ENCODE assay signal across 9 mouse cellular contexts in the genomic region with DNA sequence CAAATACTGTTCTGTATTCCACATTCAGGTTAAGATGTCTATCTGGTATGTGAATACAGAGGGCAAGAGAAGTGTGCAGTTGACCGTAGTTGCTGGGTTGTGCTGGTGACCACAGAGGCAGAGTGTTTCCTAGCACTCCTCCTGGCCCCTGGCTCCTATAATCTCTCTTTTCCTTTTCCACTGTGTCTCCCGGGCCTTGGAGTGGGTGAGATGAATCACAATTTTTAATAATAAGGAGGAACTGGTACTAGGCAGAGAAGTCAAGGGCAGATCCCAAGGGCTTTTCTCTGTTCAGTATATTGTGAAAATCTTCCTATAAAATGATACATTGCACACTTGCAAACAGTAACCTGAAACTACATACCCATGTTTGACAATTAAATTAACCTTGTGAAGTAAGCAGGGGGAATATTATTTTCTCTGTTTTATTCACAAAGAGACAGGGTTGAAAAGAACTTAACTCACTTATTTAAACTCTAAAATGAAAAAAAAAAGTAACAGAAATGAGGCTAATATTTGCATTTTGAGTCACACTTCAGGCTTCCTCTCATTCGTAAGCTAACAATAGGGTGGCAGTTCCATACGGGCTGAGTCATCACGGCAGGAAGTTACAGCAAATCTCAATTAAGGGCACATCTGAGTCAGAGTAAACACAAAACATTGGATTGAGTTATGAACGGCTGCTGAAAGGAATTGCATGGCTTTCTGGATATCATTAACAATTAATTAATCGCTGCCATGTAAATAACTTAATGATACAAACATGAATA. TPM values are rescaled to one million over a fixed set of nuclear protein-coding genes. Genes with fewer than 3 reads are reported as not detected.
A peak's percentile ranks its signal among the peaks of the same experiment; 100 is the strongest.
DNase-seq lines count a peak whose midpoint lies in the region; ATAC-seq and TF ChIP-seq lines count a peak whose summit lies in the region.
"Had no signal": no experiment of that assay in that cellular context is flagged by ENCODE, and none has a peak within 500 bp of the region (broad histone marks: within the 10 kb centered on the region; RNA-seq: fewer than 3 reads in every experiment).

No protein-coding gene starts in this region.

- H3K79me2 ChIP-seq in CH12.LX (replicated peaks; ENCODE audit: control insufficient read depth, extremely low read depth, insufficient read depth, poor library complexity, severe bottlenecking) (no peaks in the 10 kb centered on the region), macrophage (ENCODE audit: inconsistent target) (no peaks in the 10 kb centered on the region)

- TF ChIP-seq RAD21 in CH12.LX (IDR thresholded peaks at IDR 0.05; ENCODE audit: low read depth, low read length), result no peak

- dilution Hi-C loops in CH12.LX (cut with MboI; ENCODE audit: extremely low pct_ligation_motif_present, extremely low pct_unique_long_range_greater_than_20kb, low sequenced_read_pairs), result no loop called here

- no peaks in the 10 kb centered on the region for H3K36me3 ChIP-seq in CH12.LX (replicated peaks in 1 of 2; ENCODE audit: control insufficient read depth in 1 of 2, insufficient read depth in 1 of 2, low read length in 1 of 2)
- no peaks in the 10 kb centered on the region for H3K36me3 ChIP-seq in macrophage (ENCODE audit: inconsistent target)
- no peaks in the 10 kb centered on the region for H3K36me3 ChIP-seq in midbrain, postnatal 0 days (ENCODE audit: insufficient read depth, low read length)

- TF ChIP-seq EP300 in CH12.LX (IDR thresholded peaks at IDR 0.05; ENCODE audit: low read length), result peak; percentile 49

- H3K9ac ChIP-seq in CH12.LX (ENCODE audit: insufficient read depth, low read depth), result no peak overlapping the region
- no peak overlapping the region for H3K9ac ChIP-seq in midbrain, postnatal 0 days (replicated peaks; ENCODE audit: low read length, poor library complexity, severe bottlenecking)

- in situ Hi-C loops in CH12.LX (cut with MboI; ENCODE audit: low pct_ligation_motif_present, low pct_unique_long_range_greater_than_20kb, low sequenced_read_pairs), result loop anchor here (5.0 to 10.0 kb wide), 2 partner anchors 122 to 490 kb away; no protein-coding TSS in a partner anchor

- 16% methylated on average over 7 of the region's 7 CpGs for WGBS in macrophage (ENCODE audit: missing documents)
- WGBS in midbrain, postnatal 0 days, result 62% methylated on average over 7 of the region's 7 CpGs

- peak; percentile 19 for DNase-seq in layer of hippocampus, adult 11-12 months (ENCODE audit: low spot score)
- DNase-seq in layer of hippocampus, postnatal 25 days (ENCODE audit: extremely low spot score in 1 of 2, low spot score in 1 of 2), result no peak
- DNase-seq in CH12.LX (ENCODE audit: extremely low read depth), result peak; percentile 74
- DNase-seq in adrenal gland, postnatal 14 days, result peak; percentile 44
- no peak for DNase-seq in midbrain, postnatal 0 days (ENCODE audit: low spot score)
- no peak for DNase-seq in spleen, postnatal 14 days (ENCODE audit: low spot score in 2 of 2)
- DNase-seq: kidney, adult 11 months had no signal

- TF ChIP-seq POLR2A in CH12.LX (IDR thresholded peaks at IDR 0.05; ENCODE audit: low read depth, low read length), result no peak

- peaks cover 0 to 14% of the 10 kb centered on the region in 2 experiments; a peak in 2 of 4 replicates for H3K4me1 ChIP-seq in CH12.LX (ENCODE audit: control insufficient read depth in 1 of 2, insufficient read depth in 2 of 2)
- 0 out of 2 replicates have a peak, but pooled peaks cover 5% of the 10 kb centered on the region for H3K4me1 ChIP-seq in midbrain, postnatal 0 days (ENCODE audit: insufficient read depth, low read length)

- no peaks in the 10 kb centered on the region for H3K9me3 ChIP-seq in CH12.LX (replicated peaks; ENCODE audit: low read length)
- H3K9me3 ChIP-seq in midbrain, postnatal 0 days (ENCODE audit: low read length), result no peaks in the 10 kb centered on the region

- H3K27ac ChIP-seq in CH12.LX (ENCODE audit: insufficient read depth, low read depth) (no peak overlapping the region), macrophage (peak overlapping the region; percentile 90)
- H3K27ac ChIP-seq in midbrain, postnatal 0 days (ENCODE audit: low read depth, low read length), result no peak overlapping the region

- no peaks in the 10 kb centered on the region for H3K27me3 ChIP-seq in CH12.LX (replicated peaks)
- no peaks in the 10 kb centered on the region for H3K27me3 ChIP-seq in midbrain, postnatal 0 days (ENCODE audit: insufficient read depth, low read length)

- no peak overlapping the region; the same call in 1 of the 2 replicates for H3K4me2 ChIP-seq in CH12.LX (ENCODE audit: insufficient read depth, low read depth, poor library complexity, severe bottlenecking)
- H3K4me2 ChIP-seq in midbrain, postnatal 0 days (ENCODE audit: low read depth, low read length, poor library complexity, severe bottlenecking), result no peak overlapping the region

- no peak for ATAC-seq in midbrain, postnatal 0 days (ENCODE audit: low FRiP score)

- H3K4me3 ChIP-seq in CH12.LX (replicated peaks in 1 of 3; ENCODE audit: low read depth in 2 of 3, low read length in 2 of 3, poor library complexity in 1 of 3) (no peak overlapping the region), macrophage (ENCODE audit: inconsistent target) (no peak overlapping the region)
- H3K4me3 ChIP-seq in midbrain, postnatal 0 days (ENCODE audit: low read depth, low read length), result no peak overlapping the region

- no peak for TF ChIP-seq CTCF in CH12.LX (conservative IDR thresholded peaks at IDR 0.05 in 1 of 2, IDR thresholded peaks at IDR 0.05 in 1 of 2; ENCODE audit: low read depth in 2 of 2, low read length in 2 of 2)
- TF ChIP-seq CTCF in midbrain, postnatal 0 days (IDR thresholded peaks at IDR 0.05), result no peak

TF ChIP-seq in CH12.LX, 34 proteins besides CTCF, POLR2A, EP300 and RAD21:
- TF ChIP-seq JUND (conservative IDR thresholded peaks at IDR 0.05; ENCODE audit: low read depth, low read length), result peak; percentile 59; the same call in 1 of the 2 replicates
- peak; percentile 17; the same call in 1 of the 2 replicates for TF ChIP-seq ETS1 (conservative IDR thresholded peaks at IDR 0.05; ENCODE audit: low read depth, low read length)
- TF ChIP-seq E2F4 (IDR thresholded peaks at IDR 0.05; ENCODE audit: insufficient replicate concordance, low read depth, low read length), result no peak
- TF ChIP-seq ZNF384 (IDR thresholded peaks at IDR 0.05; ENCODE audit: low read depth, low read length), result peak; percentile 75
- TF ChIP-seq MXI1 (IDR thresholded peaks at IDR 0.05; ENCODE audit: low read depth, low read length), result no peak
- TF ChIP-seq BHLHE40 (IDR thresholded peaks at IDR 0.05; ENCODE audit: low read depth, low read length), result peak; percentile 43; the same call in 1 of the 2 replicates
- TF ChIP-seq JUN (IDR thresholded peaks at IDR 0.05; ENCODE audit: insufficient read depth, low read depth, low read length), result 0 out of 2 replicates have a peak, but pooled peaks have one; percentile 24

RNA-seq across cellular contexts. Expression of a gene that starts 30.6 kb away (rescaled TPM):
- not detected for total RNA-seq in layer of hippocampus, postnatal 25 days (2021)
- total RNA-seq in CH12.LX (2012; rRNA removed) (not detected in 2 replicates), CH12.LX (2014; rRNA removed) (not detected in 2 replicates)
- polyA plus RNA-seq in CH12.LX (2012; ENCODE audit: insufficient read length, low read depth) (not detected in 2 replicates), macrophage (2018) (0.20 to 0.43 TPM in 2 of 3 replicates, not detected in the other)
- total RNA-seq in adrenal gland, postnatal 14 days (2021), result not detected in 2 replicates
- 1 to 10 TPM in 2 of 26 experiments, under 1 TPM in 1, not detected in 23; 0.70 to 1.4 (median 1.2) TPM for total RNA-seq in macrophage (2018; cell fraction: chromatin; rRNA removed)
- total RNA-seq in macrophage (2018; cell fraction: cytosol; rRNA removed), result under 1 TPM in 1 of 26 experiments, not detected in 25; 0.21 TPM
- 1 to 10 TPM in 7 of 26 experiments, not detected in 19; 1.2 to 2.7 (median 1.5) TPM for total RNA-seq in macrophage (2018; cell fraction: nucleus; rRNA removed)
- total RNA-seq in midbrain, postnatal 0 days (2014; rRNA removed), result not detected in 2 replicates
- polyA plus RNA-seq in midbrain, postnatal 0 days (2015; fragmentation: Nextera tagmentation; extraction: Ambion mirVana), result 2.1 and 3.3 TPM in 2 replicates
- polyA plus RNA-seq: liver, embryonic 16.5 days had no signal

Comparison
In these comparisons a context has a peak if more than half of its experiments do, and no peak if none do; other contexts are left out.
1. DNase-seq: peak in layer of hippocampus, adult 11-12 months (single experiment), CH12.LX (single experiment) and adrenal gland, postnatal 14 days (single experiment); none in layer of hippocampus, postnatal 25 days (0 of 2), midbrain, postnatal 0 days (single experiment) and spleen, postnatal 14 days (0 of 2).